Mouse (Mus musculus): ENCODE results near the gene Nfs1. TPM values are rescaled to one million over a fixed set of nuclear protein-coding genes. Genes with fewer than 3 reads are reported as not detected.
"Not testable (repeated sequence)": the region's sequence is repeated elsewhere in the genome, so short reads cannot be mapped to it uniquely, and the experiment has no call there.

The Nfs1 gene
- total RNA-seq, 4 experiments from 2014 or later = 104 to 115 (median 107) TPM

DNA sequence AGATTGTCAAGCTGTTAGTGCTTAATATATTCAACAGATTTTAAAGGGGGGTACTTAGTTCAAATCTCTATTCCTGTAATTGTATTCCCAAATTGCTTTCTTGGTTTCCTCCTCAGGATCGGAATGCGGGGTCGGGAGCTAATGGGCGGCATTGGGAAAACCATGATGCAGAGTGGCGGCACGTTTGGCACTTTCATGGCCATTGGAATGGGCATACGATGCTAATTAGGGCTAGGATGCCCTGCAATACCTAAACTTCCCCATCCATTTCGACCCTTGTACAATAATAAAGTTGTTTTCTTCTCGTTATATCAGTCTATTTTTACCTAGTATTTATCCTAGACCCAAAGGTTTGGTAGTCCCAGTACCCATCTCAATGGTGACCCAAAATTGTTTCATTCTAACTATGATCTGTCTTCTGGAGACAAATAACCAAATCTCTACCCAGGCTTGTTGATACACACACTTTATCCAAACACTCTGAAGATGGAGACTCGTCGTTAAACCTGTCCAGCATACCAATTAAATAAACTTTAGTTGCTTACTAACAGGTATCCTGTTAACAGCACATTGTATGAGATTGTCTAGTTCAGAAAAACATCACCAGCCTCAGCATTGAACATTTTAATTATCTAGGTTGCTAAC, 1.6 kb upstream of the Nfs1 start:
- DNase-seq (ENCODE audit: low spot score) = no peak

GRCm38 (mm10) chr2:156143367-156143766, 619 bp downstream of the Nfs1 start:
- no peak for DNase-seq (ENCODE audit: low spot score)

- no peak for DNase-seq (ENCODE audit: low spot score)
Observed at GRCm38 (mm10) chr2:156142820-156143219, 1.2 kb downstream of the Nfs1 start.

- no peak for DNase-seq (ENCODE audit: low spot score)
Observed at GRCm38 (mm10) chr2:156135695-156136094, 8.3 kb downstream of the Nfs1 start.

DNA sequence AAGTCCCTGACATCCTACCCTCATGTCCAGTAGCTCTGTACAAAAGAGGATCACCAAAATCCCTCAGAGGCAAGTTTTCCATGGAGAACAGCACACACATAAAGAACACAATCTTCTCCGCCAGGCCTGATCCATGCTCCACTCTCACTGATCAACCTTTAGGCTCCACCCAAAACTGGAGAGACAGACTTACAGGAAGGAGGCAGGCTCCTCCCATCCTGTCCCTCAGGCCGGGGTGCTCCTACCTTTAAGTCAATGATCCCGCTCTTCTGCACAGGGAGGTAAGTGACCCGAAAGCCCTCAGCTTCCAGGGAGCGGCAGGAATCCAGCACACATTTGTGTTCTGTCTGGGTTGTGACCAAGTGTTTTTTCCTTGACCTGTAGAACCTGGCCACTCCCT, 9.8 kb downstream of the Nfs1 start:
- no peak for DNase-seq (ENCODE audit: low spot score)

- no peak for DNase-seq (ENCODE audit: low spot score)
Observed at GRCm38 (mm10) chr2:156126992-156127391, 17.0 kb downstream of the Nfs1 start, which contains the start of gene Gm28036. Gm28036 (minus strand) TSS chr2:156127092.

GRCm38 (mm10) chr2:156123731-156124130, 20.3 kb downstream of the Nfs1 start:
- DNase-seq (ENCODE audit: low spot score) = no peak

DNA sequence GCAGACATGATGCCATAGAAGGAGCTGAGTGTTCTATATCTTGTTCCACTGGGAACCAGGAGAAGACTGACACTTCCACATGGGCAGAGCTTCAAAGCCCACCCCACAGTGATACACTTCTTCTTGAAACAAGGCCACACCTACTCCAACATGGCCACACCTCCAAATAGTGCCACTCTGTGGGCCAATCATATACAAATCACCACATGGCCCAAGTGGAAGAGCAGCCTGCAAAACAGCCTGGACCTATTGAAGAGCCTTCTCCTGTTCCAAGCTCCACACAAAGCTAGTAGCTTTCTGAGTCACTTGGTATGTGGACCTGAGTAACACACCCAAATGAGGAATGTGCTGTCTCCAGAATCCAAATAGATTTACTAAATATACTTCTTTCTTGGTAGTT, 24.4 kb downstream of the Nfs1 start:
- no peak for DNase-seq (ENCODE audit: low spot score)

GRCm38 (mm10) chr2:156112080-156112423, 31.9 kb downstream of the Nfs1 start:
- DNase-seq (ENCODE audit: low spot score) = not testable (repeated sequence)

DNA sequence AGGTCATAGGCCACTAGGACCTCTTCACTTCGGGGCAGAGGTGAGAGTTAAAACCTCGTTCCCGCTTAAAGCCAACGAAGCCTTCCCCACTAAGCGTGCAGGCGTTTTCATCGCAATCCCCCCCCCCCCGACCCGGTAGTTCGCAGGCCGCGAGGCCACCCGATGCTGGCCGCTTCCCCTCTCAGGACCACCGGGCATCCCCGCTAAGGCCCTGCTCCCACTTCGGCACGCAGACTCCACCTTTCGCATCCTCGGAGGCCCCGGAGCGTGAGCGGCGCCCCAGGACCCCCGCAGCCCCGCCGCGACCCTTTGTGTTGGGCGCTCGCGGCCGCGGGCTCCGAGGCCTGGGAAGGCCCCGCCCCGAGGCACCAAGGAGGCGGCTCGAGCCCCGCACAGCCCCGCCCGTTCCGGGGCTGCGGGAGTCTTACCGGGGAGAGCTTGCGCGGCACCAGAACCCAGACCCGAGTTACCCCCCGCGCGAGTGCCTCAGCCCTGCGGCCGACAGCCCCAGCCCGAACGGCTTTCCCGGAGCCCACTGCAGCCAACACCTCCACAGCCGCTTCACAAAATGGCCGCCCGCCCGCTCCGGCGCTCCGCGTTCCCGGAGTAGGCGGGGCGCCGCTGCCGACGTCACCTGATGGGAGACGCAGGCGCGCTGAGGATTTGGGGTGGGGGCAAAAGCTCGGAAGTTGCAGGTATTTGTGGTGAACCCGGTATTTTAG, 32.5 kb downstream of the Nfs1 start, which contains the start of the genes Cpne1 and Rbm12:
Cpne1 (minus strand) TSS at position 608 of the 722 bp plus-strand sequence.
Rbm12 (minus strand) TSS at position 621 of the 722 bp plus-strand sequence.
- peak; percentile 86 for DNase-seq (ENCODE audit: low spot score)

DNA sequence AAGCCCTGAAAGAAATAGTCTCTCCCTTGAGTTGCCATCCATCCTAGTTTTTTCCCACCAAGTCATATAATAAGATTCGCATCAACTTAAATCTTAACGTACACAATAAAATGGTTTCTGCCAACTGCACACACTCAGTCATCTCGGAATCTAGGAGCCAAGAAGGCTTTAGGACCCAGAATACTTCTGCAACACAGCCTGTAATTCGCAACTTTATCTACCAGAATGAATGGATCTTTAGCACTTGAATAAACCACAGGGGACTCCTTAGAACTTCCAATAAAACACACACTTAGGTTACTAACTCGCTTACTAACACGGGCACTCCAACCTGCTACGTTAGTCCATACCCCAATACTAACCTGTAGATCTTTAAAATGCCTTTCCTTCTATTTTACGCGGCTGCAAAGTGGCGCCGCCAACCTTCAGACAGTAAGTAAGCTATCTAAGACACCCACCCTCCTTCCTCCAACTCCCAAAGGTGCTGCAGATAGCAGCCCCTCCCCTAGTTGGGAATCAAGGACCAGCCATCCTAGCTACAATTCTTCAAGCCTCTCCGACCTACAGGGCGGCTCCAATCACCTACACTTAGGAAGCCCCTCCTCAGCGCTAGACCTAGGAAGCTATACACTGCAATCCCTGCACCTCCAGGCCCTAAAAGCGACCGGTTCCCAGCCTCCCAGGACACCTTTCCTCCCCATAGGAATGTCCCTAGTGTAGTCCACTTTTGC, 33.2 kb downstream of the Nfs1 start:
- peak; percentile 7 for DNase-seq (ENCODE audit: low spot score)

DNA sequence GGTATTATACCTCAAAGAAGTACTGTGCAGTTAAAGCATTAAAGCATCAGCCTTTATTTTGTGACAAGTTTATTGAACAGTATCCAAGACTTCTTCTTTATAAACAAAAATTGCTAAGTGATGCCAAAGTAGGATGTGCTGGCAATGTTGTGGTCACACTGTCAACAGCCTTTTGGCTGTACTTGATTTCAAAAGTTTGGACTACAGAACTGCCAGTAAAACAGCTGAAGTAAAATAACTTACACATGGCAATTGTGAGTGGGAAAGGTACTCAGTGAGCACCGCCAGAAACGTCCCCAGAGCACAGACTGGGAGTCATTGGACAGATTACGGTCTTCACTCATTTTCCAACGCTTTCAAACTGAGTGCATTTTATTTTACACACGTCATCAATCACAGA, 52.1 kb downstream of the Nfs1 start:
- DNase-seq (ENCODE audit: low spot score) = no peak

GRCm38 (mm10) chr2:156089799-156090198, 54.2 kb downstream of the Nfs1 start:
- DNase-seq (ENCODE audit: low spot score) = no peak

GRCm38 (mm10) chr2:156087391-156088110, 56.4 kb downstream of the Nfs1 start:
- DNase-seq (ENCODE audit: low spot score) = no peak

DNA sequence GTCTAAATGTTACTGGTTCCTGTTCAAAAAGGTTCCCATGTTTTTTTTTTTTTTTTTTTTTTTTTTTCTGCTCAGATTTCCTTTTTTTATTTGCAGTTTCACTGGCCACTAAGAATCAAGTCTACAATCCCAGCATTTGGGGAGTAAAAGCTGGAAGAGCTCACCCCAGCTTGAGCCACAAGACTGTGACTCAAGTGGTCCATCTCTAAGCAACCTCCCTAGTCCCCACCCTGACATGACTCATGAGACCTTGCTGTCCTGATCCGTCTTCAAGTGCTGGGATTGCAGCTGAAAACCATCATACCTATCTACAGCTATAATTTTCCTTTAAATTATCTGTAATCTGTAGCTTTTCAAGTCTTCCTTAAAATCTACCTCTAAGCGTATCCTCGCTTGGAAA, 59.4 kb downstream of the Nfs1 start:
- DNase-seq (ENCODE audit: low spot score) = no peak

GRCm38 (mm10) chr2:156080391-156080790, 63.6 kb downstream of the Nfs1 start:
- DNase-seq (ENCODE audit: low spot score) = no peak

- DNase-seq (ENCODE audit: low spot score) = peak; percentile 28
Observed at GRCm38 (mm10) chr2:156079674-156080073, 64.3 kb downstream of the Nfs1 start.

- no peak for DNase-seq (ENCODE audit: low spot score)
Observed at GRCm38 (mm10) chr2:156079183-156079560, 64.8 kb downstream of the Nfs1 start.

- no peak for DNase-seq (ENCODE audit: low spot score)
Observed at GRCm38 (mm10) chr2:156078421-156079182, 65.4 kb downstream of the Nfs1 start.

DNA sequence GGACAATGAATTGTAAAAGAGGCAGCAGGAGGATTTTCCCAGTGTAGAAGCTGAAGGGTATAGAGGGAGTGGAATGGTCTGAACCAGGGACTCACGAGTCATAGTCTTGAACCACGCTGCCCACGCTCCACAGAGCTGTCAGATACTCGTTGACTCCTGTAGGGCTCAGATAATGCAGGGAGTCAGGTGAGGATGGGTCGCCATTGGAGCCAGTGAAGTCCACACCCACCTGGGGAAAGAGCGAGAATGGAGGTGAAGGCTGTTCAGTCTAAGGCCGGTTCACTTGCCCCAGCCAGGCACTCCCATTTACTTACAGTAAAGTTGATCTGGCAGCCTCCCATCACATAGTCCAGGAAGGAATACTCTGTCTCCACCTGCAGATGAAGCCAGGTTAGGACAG, 66.5 kb downstream of the Nfs1 start:
- DNase-seq (ENCODE audit: low spot score) = no peak

DNA sequence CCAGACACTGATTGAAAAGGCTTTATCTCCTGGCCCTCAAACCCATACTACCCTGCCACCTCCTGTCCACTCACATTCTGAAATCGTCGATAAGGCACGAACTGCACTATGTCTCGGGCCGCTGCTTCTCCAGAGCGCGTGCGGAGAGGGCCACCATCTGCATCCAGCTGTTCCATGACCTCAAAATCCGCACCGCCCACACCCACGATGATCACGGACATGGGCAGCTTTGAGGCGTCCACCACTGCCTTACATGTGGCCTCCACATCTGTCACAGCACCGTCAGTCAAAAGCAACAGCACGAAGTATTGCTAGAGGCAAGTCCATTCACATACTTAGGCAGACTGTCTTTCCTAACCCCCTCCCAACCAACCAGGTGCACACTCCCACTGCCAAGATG, 70.3 kb downstream of the Nfs1 start:
- peak; percentile 24 for DNase-seq (ENCODE audit: low spot score)
